Mouse (Mus musculus) intestine, embryonic 14.5 days (tissue): ENCODE measurements around the gene Fam102b. TPM values are rescaled to one million over a fixed set of nuclear protein-coding genes. Genes with fewer than 3 reads are reported as not detected.

Source experiments
- ATAC-seq: fragments of 200-750 bp; cut with Nextera tagmentation; replicated peaks from 2 replicates; pipeline ENCODE4 v1.8.0; 2017; ENCODE audit warnings: low read depth, moderate number of reproducible peaks, moderate TSS enrichment, moderate library complexity; ENCODE audit not compliant: low FRiP score, low TSS enrichment
- DNase-seq: peaks from one replicate; pipeline ENCODE4 v3.0.0-alpha.2; 2018; ENCODE audit warnings: low spot score
- H3K27ac ChIP-seq: fragments of 300-500 bp; sonication (generic); 2 replicates; pipeline ENCODE4 v1.5.1; 2014; ENCODE audit warnings: low read depth, mild to moderate bottlenecking, control low read depth
- H3K27me3 ChIP-seq: fragments of 300-500 bp; sonication (generic); replicated peaks from 2 replicates; pipeline ENCODE4 v1.6.1; 2014; ENCODE audit warnings: low read length, control low read depth; ENCODE audit not compliant: control insufficient read depth, insufficient read depth
- H3K36me3 ChIP-seq: fragments of 300-500 bp; sonication (generic); 2 replicates; pipeline ENCODE4 v1.6.1; 2014; ENCODE audit warnings: low read length, control low read depth; ENCODE audit not compliant: control insufficient read depth, insufficient read depth
- H3K4me1 ChIP-seq: fragments of 300-500 bp; sonication (generic); replicated peaks from 2 replicates; pipeline ENCODE4 v1.6.1; 2014; ENCODE audit warnings: low read length, control low read depth, mixed read lengths; ENCODE audit not compliant: control insufficient read depth, insufficient read depth
- H3K4me2 ChIP-seq: fragments of 300-500 bp; sonication (generic); 2 replicates; pipeline ENCODE4 v1.6.1; 2014; ENCODE audit warnings: low read length
- H3K4me3 ChIP-seq: fragments of 300-500 bp; sonication (generic); 2 replicates; pipeline ENCODE4 v1.5.1; 2014; ENCODE audit warnings: low read depth, low read length, control low read depth, mixed read lengths
- H3K9ac ChIP-seq: fragments of 300-500 bp; sonication (generic); 2 replicates; pipeline ENCODE4 v1.6.1; 2014; ENCODE audit warnings: mild to moderate bottlenecking, low read length
- H3K9me3 ChIP-seq: fragments of 300-500 bp; sonication (generic); 2 replicates; pipeline ENCODE4 v1.6.1; 2016; ENCODE audit warnings: low read length, control low read depth; ENCODE audit not compliant: control insufficient read depth
- WGBS: fragments of 180-500 bp; shearing (Covaris S2); extraction: QIAGEN DNeasy Blood & Tissue Kit; methylation state at CpG from one replicate; pipeline ENCODE4 v1.1.7; 2014; 5-methylcytosine and 5-hydroxymethylcytosine counted together
- polyA plus RNA-seq: library from polyadenylated mRNA; unstranded; fragments of >200 nt; fragmentation: Nextera tagmentation; extraction: Ambion mirVana; gene quantifications from 2 replicates; pipeline ENCODE4 v1.2.1, GENCODE M21; 2014

Gene Fam102b
- polyA plus RNA-seq, 1 experiment from 2014 or later, result 10.3 TPM

DNA sequence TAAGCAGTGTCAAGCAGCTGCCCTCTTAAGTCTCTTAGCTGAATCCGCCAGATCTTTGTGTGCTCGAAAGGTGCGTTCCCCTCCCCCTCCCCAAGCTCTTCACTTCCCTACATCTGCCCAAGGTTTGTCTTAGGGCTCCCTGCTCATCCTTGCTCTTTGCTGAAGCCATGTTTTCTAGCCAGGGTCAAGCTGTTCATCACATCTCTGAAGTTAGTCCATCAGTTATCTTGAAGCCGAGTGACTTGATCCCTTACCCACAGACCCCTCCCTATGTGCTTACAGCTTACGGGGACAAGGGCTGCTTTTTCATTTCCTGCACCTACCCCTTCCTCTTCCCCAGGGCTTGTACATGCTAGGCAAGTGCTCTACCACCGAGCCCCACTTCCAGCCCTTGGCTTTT is 65.8 kb downstream of the Fam102b start:
- no peak for DNase-seq
- ATAC-seq, result no peak
- peak overlapping the region; percentile 18; the same call in 1 of the 2 replicates for H3K4me2 ChIP-seq

DNA sequence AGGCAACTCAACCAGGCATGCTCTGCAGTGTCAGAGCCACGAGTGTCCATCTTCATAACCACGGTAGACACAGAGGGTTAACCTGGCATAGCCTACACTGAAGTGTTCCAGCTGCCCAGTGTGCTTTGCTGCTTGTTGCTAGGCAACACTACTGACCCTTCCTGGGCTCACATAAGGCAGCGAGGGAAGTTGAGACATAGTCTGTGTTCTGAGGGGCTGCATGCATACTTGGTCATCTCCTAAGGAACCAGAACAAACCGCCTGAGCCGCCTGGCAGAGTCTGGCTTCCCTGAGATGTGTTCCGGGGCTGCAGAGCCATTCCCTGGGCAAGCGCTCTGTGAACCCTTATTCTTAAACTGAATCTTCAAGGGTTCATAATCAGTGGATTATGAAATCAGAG is 66.2 kb downstream of the Fam102b start:
- 44% methylated on average over 7 of the region's 7 CpGs for WGBS
- Histone ChIP-seq H3K27me3 (no peaks in the 10 kb centered on the region), H3K27ac (no peak overlapping the region), H3K4me1 (peaks cover 9% of the 10 kb centered on the region; the same call in 1 of the 2 replicates), H3K9me3 (no peaks in the 10 kb centered on the region), H3K36me3 (no peaks in the 10 kb centered on the region), H3K4me3 (no peak overlapping the region), H3K4me2 (peak overlapping the region; percentile 18; the same call in 1 of the 2 replicates), H3K9ac (no peak overlapping the region)
- ATAC-seq, result no peak; the same call in 1 of the 2 replicates
- no peak for DNase-seq

More for the DNA sequence above, 65.8 kb downstream of the Fam102b start:
- Histone ChIP-seq H3K27me3 (no peaks in the 10 kb centered on the region), H3K4me1 (peaks cover 9% of the 10 kb centered on the region; the same call in 1 of the 2 replicates), H3K4me3 (no peak overlapping the region), H3K27ac (no peak overlapping the region), H3K36me3 (no peaks in the 10 kb centered on the region), H3K9ac (no peak overlapping the region), H3K9me3 (no peaks in the 10 kb centered on the region)
- 32% methylated on average over 6 of the region's 6 CpGs for WGBS

- Histone ChIP-seq H3K27me3 (no peaks in the 10 kb centered on the region), H3K4me3 (no peak overlapping the region), H3K4me2 (no peak overlapping the region), H3K4me1 (peaks cover 9% of the 10 kb centered on the region; the same call in 1 of the 2 replicates), H3K27ac (no peak overlapping the region), H3K9ac (no peak overlapping the region), H3K9me3 (no peaks in the 10 kb centered on the region), H3K36me3 (no peaks in the 10 kb centered on the region)
- WGBS, result 60% methylated on average over 13 of the region's 13 CpGs
- DNase-seq (no peak), ATAC-seq (no peak)
These were observed 67.6 kb downstream of the Fam102b start for GRCm38 (mm10) chr3:108959680-108960295.

DNA sequence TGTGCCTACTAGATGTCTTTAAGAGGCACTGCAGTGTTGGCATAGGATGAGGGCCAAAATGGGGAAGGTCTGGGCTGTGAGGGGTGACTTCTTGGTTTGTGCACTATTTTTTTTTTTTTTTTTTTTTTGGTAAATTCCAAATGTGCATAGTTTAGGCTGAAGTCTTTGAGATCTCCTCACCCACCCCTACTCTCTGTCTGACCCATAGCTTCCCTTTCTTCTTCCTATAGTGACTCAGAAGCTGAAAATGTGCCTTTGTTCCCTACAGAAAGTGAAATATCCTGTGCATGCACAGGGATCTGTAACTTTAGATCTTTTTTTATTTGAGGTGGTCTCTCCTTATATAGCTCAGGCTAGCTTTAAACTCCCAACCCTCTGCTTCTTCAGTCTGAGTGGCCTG is 69.4 kb downstream of the Fam102b start:
- DNase-seq (no peak), ATAC-seq (no peak)
- Histone ChIP-seq H3K36me3 (no peaks in the 10 kb centered on the region), H3K9me3 (no peaks in the 10 kb centered on the region), H3K4me1 (peaks cover 9% of the 10 kb centered on the region; the same call in 1 of the 2 replicates), H3K9ac (no peak overlapping the region), H3K4me2 (no peak overlapping the region), H3K4me3 (no peak overlapping the region), H3K27me3 (no peaks in the 10 kb centered on the region), H3K27ac (no peak overlapping the region)

DNA sequence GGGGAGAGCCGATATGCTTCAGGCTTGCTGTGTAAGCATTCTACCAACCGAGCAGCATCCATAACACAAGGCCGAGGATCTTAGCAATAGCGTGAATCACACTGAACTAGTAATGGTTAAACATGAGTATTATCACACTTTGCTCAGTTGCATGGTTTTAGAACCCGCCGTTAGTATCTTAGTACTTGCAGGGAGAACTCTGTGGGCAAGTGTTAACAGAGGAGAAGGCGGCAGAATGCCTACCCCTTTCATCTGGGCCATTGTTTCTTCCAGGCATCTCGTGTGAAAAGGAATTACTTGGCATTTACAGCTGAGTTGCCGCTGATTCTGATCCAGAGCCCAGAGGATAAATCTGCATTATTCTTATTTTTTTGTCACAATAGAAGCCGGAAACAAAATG is 86.4 kb downstream of the Fam102b start:
- WGBS, result 88% methylated on average over 10 of the region's 10 CpGs
- H3K36me3 ChIP-seq, result no peaks in the 10 kb centered on the region
- H3K9me3 ChIP-seq, result no peaks in the 10 kb centered on the region
- no peak for ATAC-seq
- H3K27me3 ChIP-seq, result no peaks in the 10 kb centered on the region
- H3K27ac ChIP-seq, result no peak overlapping the region
- no peaks in the 10 kb centered on the region for H3K4me1 ChIP-seq
- H3K4me3 ChIP-seq, result no peak overlapping the region
- DNase-seq, result peak; percentile 45
- H3K4me2 ChIP-seq, result no peak overlapping the region
- H3K9ac ChIP-seq, result no peak overlapping the region

- Histone ChIP-seq H3K36me3 (no peaks in the 10 kb centered on the region), H3K4me2 (peak within 1 kb of the TSS; percentile 59), H3K4me3 (peak within 1 kb of the TSS; percentile 19), H3K27ac (no peak within 1 kb of the TSS), H3K4me1 (no peaks in the 10 kb centered on the region), H3K27me3 (no peaks in the 10 kb centered on the region), H3K9ac (no peak within 1 kb of the TSS), H3K9me3 (no peaks in the 10 kb centered on the region)
- ATAC-seq (peak; percentile 74), DNase-seq (peak; percentile 62)
- WGBS, result 46% methylated on average over 55 of the region's 59 CpGs
These were observed 87.3 kb downstream of the Fam102b start, which contains the start of gene Gm9857 for GRCm38 (mm10) chr3:108940001-108940633. TSS of gene Gm9857 (minus strand) at chr3:108940445.

DNA sequence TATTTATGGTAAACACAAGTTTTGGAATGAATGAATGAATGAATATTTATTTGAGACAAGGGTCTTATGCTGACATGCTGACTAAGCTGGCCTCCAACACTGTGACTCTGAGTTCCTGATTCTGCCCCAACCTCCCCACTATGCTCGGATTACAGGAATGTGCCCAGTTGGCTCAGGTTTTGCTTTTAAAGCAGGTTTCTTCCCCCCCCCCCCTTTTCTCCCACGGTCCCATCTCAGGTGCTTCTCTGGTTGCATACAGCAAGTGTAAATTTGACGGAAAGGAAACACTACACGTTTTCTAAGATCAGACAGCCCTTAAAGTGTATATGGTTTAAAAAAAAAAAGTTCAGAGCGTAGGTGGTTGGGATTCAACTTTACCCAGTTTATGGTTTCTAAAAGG is 87.8 kb downstream of the Fam102b start, which contains the start of gene Henmt1:
Gene Henmt1 (plus strand): TSS at position 301 of the 400 bp plus-strand sequence.
- no peaks in the 10 kb centered on the region for H3K27me3 ChIP-seq
- H3K36me3 ChIP-seq, result no peaks in the 10 kb centered on the region
- ATAC-seq, result no peak
- H3K9me3 ChIP-seq, result no peaks in the 10 kb centered on the region
- H3K4me1 ChIP-seq, result no peaks in the 10 kb centered on the region
- H3K27ac ChIP-seq, result no peak within 1 kb of the TSS
- no peak within 1 kb of the TSS for H3K9ac ChIP-seq
- peak within 1 kb of the TSS; percentile 19 for H3K4me3 ChIP-seq
- peak within 1 kb of the TSS; percentile 59 for H3K4me2 ChIP-seq
- DNase-seq, result no peak
- 87% methylated on average over 5 of the region's 5 CpGs for WGBS

GRCm38 (mm10) chr3:108938691-108939090 is 88.7 kb downstream of the Fam102b start:
- Histone ChIP-seq H3K9me3 (no peaks in the 10 kb centered on the region), H3K27ac (no peak overlapping the region), H3K4me1 (no peaks in the 10 kb centered on the region), H3K9ac (no peak overlapping the region), H3K27me3 (no peaks in the 10 kb centered on the region), H3K4me3 (no peak overlapping the region), H3K36me3 (no peaks in the 10 kb centered on the region), H3K4me2 (no peak overlapping the region)
- WGBS, result 89% methylated on average over 5 of the region's 5 CpGs
- ATAC-seq (no peak), DNase-seq (no peak)
